Mouse (Mus musculus) spleen, postnatal 10 days (tissue): ENCODE data around the gene Trabd2b.

Experiments used
- DNase-seq, 2 experiments: peaks; one replicate each; pipeline ENCODE4 v3.0.0; 2021 to 2022; ENCODE audit warnings: low spot score in 2 of 2

Trabd2b gene

GRCm38 (mm10) chr4:114647689-114648088 is 241.2 kb downstream of the Trabd2b start:
- DNase-seq: peak in 1 of 2 experiments; percentile 75

GRCm38 (mm10) chr4:114648532-114649074 is 242.1 kb downstream of the Trabd2b start:
- DNase-seq: no peak

- DNase-seq: no peak
These were observed 244.0 kb downstream of the Trabd2b start for GRCm38 (mm10) chr4:114650551-114650950.

GRCm38 (mm10) chr4:114651007-114651406 is 244.5 kb downstream of the Trabd2b start:
- no peak for DNase-seq

GRCm38 (mm10) chr4:114651606-114652005 is 245.1 kb downstream of the Trabd2b start:
- no peak for DNase-seq

- peak in 1 of 2 experiments; percentile 31 for DNase-seq
These were observed 245.9 kb downstream of the Trabd2b start for GRCm38 (mm10) chr4:114652400-114652799.

- DNase-seq: no peak
These were observed 251.4 kb downstream of the Trabd2b start for GRCm38 (mm10) chr4:114657933-114658332.

GRCm38 (mm10) chr4:114659876-114660275 is 253.4 kb downstream of the Trabd2b start:
- no peak for DNase-seq

- DNase-seq: peak in 1 of 2 experiments; percentile 22
These were observed 257.8 kb downstream of the Trabd2b start for GRCm38 (mm10) chr4:114664063-114665036.
